Mouse (Mus musculus) hindbrain, embryonic 10.5 days (tissue): Measurements from ENCODE around the gene Sgo2b. TPM values are rescaled to one million over a fixed set of nuclear protein-coding genes. Genes with fewer than 3 reads are reported as not detected.
"Not testable (repeated sequence)": the region's sequence is repeated elsewhere in the genome, so short reads cannot be mapped to it uniquely, and the experiment has no call there.

Experiments used
- DNase-seq: peaks from one replicate; pipeline ENCODE4 v3.0.0-alpha.2; 2017; ENCODE audit warnings: low spot score
- H3K27ac ChIP-seq: fragments of 300-500 bp; sonication (generic); 2 replicates; pipeline ENCODE4 v1.5.1; 2016; ENCODE audit warnings: mild to moderate bottlenecking, moderate library complexity
- H3K27me3 ChIP-seq: fragments of 300-500 bp; sonication (generic); 2 replicates; pipeline ENCODE4 v1.6.1; 2016; ENCODE audit warnings: mild to moderate bottlenecking; ENCODE audit not compliant: poor library complexity, insufficient read depth, severe bottlenecking
- H3K36me3 ChIP-seq: fragments of 300-500 bp; sonication (generic); 2 replicates; pipeline ENCODE4 v1.6.1; 2016; ENCODE audit warnings: mild to moderate bottlenecking, moderate library complexity
- H3K4me1 ChIP-seq: fragments of 300-500 bp; sonication (generic); replicated peaks from 2 replicates; pipeline ENCODE4 v1.6.1; 2016; ENCODE audit warnings: mild to moderate bottlenecking
- H3K4me3 ChIP-seq: fragments of 300-500 bp; sonication (generic); 2 replicates; pipeline ENCODE4 v1.5.1; 2016; ENCODE audit warnings: mild to moderate bottlenecking, moderate library complexity
- H3K9me3 ChIP-seq: fragments of 300-500 bp; sonication (generic); 2 replicates; pipeline ENCODE4 v1.6.1; 2016; ENCODE audit warnings: mild to moderate bottlenecking, moderate library complexity
- WGBS: fragments of 180-500 bp; shearing (Covaris S2); methylation state at CpG from one replicate; pipeline ENCODE4 v1.1.7; 2016; 5-methylcytosine and 5-hydroxymethylcytosine counted together
- polyA plus RNA-seq: library from polyadenylated mRNA; unstranded; fragments of >200 nt; fragmentation: Nextera tagmentation; extraction: Ambion mirVana; gene quantifications from 2 replicates; pipeline ENCODE4 v1.2.1, GENCODE M21; 2016

The Sgo2b gene
- not detected in 2 replicates for polyA plus RNA-seq

DNA sequence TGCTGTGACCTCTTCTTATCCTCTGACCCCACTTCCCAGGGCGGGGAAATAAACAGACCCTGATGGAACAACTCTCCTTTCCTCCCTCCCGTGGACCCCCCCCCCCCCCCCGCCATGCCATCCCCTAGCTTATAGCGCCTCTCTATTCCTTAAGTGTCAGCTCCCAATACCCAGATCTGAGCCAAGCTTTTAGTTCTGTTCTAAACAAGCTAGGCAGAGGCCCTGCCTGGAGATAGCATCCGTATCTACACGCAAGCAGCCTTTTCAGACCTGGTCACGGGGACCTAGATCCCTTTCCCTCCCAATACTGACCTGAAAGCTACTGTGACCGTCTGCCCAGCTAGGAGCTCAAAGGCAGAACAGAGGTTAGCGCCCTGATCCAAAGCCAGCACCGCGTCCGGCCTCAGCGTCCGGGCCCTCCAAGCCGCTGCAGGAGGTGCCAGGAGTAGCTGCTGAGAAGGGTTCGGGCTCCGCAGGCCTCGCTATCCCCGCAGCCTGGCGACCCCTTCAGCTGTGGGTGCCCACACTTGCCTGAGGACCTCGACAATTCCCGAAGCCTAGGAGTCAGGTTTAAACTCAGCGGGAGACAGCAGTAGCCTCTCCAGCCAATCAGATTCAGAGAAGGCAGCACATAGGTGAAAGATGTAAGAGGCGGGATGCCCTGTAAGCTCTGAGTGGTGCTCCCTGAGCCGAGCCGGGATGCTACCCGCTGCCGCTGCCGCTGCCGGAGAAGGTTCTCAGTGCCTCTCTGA lies at the start of gene Sgo2b:
TSS of gene Sgo2b (minus strand) at position 623 of the 752 bp plus-strand sequence.
- DNase-seq = peak; percentile 40
- Histone ChIP-seq H3K27ac (no peak within 1 kb of the TSS), H3K36me3 (no peaks in the 10 kb centered on the region), H3K4me1 (peaks cover 8% of the 10 kb centered on the region; the same call in 1 of the 2 replicates), H3K4me3 (peak within 1 kb of the TSS; percentile 51), H3K27me3 (peaks cover 8% of the 10 kb centered on the region), H3K9me3 (no peaks in the 10 kb centered on the region)
- WGBS = 8% methylated on average over 29 of the region's 30 CpGs

DNA sequence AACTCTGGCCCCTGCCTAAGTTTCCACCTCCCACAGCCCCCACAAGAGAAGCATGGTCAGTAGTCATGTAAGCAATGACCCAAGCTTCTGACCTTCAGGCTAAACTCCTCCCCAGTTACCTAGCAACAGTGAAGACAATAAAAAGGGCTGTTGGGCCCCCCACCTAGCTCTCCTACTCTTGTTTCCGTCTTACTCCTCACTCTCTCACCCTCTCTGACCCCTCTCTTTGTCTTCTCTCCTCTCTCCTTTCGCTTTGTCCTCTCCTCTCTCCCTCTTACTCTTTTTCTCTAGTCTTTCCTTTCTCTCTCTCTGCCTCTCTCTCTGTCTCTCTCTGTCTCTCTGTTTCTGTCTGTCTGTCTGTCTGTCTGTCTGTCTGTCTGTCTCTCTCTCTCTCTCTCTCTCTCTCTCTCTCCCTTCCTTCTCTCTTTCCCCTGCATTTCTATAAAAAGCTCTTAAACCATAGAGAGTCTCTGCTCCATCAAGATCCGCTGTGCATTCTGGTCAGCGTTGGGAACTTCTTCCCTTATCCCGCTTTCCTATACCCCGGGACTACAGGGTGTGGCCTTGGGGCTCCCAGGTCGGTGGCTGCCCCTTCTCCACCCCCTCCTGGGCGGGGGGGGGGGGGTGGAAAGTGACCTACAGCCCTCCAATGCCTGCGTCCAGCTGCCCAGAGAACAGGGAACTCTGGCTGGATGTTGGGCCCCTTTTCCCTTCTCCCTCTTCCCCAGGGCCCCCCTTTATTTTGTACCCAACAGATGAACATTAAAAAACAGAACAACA lies 18.8 kb upstream of the Sgo2b start:
- not testable (repeated sequence) for H3K4me1 ChIP-seq, H3K36me3 ChIP-seq, H3K9me3 ChIP-seq, H3K4me3 ChIP-seq, H3K27me3 ChIP-seq
- WGBS = 25% methylated on average over 9 of the region's 9 CpGs
- peak; percentile 35 for DNase-seq
- peak overlapping the region; percentile 73 for H3K27ac ChIP-seq

DNA sequence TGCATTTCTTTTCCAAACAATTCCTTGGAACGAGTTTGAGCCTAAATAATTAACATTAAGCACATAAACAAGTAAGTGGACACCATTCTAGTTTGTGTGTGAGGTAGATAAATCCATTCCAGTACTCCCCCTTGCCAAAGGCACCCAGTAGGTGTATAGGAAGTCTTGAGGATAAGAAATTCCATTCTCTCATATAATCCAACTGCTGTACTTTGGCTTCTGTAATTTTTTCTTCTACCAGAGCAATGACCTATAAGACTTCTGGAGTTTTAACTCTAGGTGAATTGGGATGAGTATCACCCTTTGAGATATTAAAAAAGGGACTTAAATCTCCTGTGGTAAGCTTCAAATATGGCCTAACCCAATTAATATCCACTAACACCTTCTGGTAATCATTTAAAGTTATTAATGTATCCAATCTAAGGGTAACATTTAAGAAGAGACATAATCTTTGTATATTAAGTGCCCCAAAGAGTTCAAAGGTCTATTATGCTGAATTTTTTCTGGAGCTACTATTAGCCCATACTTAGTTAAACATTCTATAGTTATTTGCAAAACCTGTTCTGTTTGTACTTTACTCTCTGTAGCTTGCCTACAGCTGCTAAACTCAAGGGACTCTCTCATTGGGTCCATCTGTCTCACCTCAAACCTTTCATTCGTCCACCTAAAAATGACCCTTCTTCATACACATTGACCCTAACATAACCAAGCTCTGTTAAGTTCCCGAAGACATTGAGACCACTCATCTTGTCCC lies 9.2 kb upstream of the Sgo2b start:
- Histone ChIP-seq H3K36me3 (no peaks in the 10 kb centered on the region), H3K27ac (no peak overlapping the region), H3K9me3 (peaks cover 9% of the 10 kb centered on the region; the same call in 1 of the 2 replicates), H3K4me3 (no peak overlapping the region), H3K4me1 (no peaks in the 10 kb centered on the region), H3K27me3 (no peaks in the 10 kb centered on the region)
- no peak for DNase-seq
- WGBS = 86% methylated on average over 3 of the region's 3 CpGs

DNA sequence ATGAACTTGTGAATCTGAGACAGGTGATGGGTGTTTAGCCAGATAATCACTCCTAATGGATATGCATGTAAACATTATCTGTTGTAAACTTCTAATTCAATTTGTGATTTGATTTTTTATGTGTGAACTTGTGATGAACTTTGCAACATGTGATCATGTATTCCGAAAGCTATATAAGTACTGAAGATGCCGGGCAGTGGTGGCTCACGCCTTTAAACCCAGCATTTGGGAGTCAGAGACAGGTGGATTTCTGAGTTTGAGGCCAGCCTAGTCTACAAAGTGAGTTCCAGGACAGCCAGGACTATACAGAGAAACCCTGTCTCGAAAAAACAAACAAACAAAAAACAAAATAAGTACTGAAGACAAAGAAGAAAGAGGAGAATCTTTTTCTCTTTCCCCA lies 1.8 kb upstream of the Sgo2b start:
- H3K4me3 ChIP-seq, H3K9me3 ChIP-seq, DNase-seq, H3K36me3 ChIP-seq, H3K27me3 ChIP-seq, H3K4me1 ChIP-seq, H3K27ac ChIP-seq: not testable (repeated sequence)
- WGBS = 86% methylated on average over 4 of the region's 4 CpGs

DNA sequence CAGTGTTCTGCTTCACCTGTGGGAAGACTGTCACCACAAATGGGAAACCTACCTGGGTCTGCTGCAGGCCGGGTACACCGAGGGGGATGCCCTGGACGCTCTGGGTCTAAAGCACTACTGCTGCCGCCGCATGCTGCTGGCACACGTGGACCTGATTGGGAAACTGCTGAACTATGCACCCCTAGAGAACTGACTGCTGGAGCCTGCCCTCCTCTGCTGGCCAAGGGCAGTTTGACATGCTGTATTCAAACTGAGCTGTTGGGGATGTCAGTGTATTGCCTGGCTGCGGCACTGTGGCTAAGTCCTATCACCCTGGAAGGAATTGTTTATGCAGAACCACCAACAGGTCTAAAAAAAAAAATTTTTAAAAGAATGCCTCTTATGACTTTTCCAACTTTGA lies 18.9 kb downstream of the Sgo2b start:
- H3K27ac ChIP-seq = no peak overlapping the region
- H3K36me3 ChIP-seq = no peaks in the 10 kb centered on the region
- H3K4me1 ChIP-seq = no peaks in the 10 kb centered on the region
- H3K4me3 ChIP-seq = no peak overlapping the region
- no peaks in the 10 kb centered on the region for H3K9me3 ChIP-seq
- no peak for DNase-seq
- WGBS = 77% methylated on average over 7 of the region's 7 CpGs
- H3K27me3 ChIP-seq = no peaks in the 10 kb centered on the region

DNA sequence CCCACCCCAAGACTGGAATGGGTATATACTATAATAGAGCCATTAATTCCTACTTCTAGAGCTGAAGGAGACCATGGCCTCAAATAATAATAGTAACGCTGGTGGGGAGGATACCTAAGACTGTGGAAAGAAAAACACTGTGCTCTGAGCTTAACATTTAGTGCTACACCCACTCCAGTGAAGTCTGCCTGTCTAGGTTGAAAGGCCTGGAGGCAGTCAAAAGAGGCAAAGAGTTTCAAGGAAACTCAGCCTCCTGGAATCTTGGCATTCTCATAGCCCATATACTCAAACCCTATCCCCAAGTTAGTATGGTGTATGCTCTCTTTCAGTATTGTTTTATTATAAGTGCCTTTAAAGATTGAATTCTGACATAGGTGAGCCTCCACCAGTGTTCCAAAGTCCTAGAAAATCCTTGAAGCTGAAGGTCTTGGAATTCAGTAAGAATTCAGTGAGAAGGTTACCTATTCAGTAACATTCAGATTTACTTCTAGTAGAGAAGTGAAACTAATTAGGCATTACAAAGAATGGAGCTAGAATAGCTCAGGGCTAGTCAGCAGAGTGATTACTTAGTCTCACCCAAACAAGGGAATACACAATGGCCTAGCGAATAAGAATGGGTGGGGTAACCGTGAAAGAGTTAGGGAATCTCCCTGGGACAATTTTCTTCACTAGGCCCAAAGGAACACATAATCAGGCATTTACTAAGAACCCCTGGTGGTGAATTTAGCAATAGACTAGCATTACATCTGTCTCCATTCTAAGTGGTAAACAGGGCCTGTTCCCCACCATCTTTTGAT lies 22.5 kb downstream of the Sgo2b start:
- Histone ChIP-seq H3K36me3 (no peaks in the 10 kb centered on the region), H3K9me3 (no peaks in the 10 kb centered on the region), H3K27me3 (no peaks in the 10 kb centered on the region), H3K4me1 (no peaks in the 10 kb centered on the region), H3K4me3 (no peak overlapping the region), H3K27ac (no peak overlapping the region)
- WGBS = 64% methylated on average over 3 of the region's 3 CpGs
- DNase-seq = no peak

DNA sequence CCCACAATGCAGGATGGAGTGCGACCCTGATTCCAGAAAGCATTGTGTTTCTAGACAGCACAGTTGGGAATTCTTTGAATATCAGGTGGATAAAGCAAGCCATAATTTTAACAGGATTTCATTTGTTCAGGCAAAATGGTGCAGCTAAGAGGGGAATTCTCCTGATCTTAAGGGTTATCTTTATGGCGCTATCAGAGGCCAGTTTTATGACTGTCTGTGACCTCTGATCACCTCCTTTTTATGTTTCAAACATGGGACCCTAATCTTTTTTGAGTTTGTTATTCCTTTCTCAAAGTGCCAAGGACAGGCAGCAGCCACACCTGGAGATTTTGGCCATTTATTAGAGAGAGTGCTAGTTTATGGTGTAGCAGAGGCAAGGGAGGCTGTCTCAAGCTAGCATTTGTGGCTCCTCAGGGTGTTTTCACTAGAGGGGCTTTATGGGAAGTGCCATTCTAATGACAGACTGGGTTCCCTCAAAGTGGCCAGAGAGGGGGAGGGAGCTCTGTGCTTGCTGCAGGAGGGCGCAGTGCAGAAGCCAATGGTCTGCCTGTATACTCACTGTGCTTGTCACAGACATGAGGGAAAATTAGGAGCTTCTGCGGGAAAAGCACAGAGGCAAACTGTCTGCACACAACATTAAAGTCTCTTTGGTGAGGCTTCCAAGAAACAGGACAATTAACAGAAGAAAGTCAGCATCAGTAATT lies 30.6 kb downstream of the Sgo2b start:
- H3K27me3 ChIP-seq = no peaks in the 10 kb centered on the region
- H3K4me1 ChIP-seq = no peaks in the 10 kb centered on the region
- no peak overlapping the region for H3K27ac ChIP-seq
- H3K9me3 ChIP-seq = no peaks in the 10 kb centered on the region
- no peak overlapping the region for H3K4me3 ChIP-seq
- no peak for DNase-seq
- 75% methylated on average over 4 of the region's 4 CpGs for WGBS
- no peaks in the 10 kb centered on the region for H3K36me3 ChIP-seq

DNA sequence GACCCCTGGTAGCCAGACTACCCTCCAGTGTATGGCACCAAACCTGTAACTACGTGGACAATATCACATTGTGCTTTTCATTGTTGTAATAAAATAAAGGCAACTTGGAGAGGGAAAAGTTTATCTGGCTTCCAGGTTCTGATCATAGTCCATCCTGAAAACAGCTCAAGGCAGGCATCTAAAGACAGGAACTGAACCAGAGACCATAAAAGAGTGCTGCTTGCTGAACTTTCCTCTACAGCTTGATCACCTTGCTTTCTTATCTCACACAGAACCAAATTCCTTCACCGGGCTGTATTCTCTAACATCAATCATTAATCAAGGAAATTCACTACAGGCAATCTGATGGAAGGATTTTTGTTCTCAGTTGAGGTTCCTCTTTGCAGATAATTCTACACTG lies 57.0 kb downstream of the Sgo2b start:
- WGBS = 91% methylated on average over 2 of the region's 2 CpGs

DNA sequence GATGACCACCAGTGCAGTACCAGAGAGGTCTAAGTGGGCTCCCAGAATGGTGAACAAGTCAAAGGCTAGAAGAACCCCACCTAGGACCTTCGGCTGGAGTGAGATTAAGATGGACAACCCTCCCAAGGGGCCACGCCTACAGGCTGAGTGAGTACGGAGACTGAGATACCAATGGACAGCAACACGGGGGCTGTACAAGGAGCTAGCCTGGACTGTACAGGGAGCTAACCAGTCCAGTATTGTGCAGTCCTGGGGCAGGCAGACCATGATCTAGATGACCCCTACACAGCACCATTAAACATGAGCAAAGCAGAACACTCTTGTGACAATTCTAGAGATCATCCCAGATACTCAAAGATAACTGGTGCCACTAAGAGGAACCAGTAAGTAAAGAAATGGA lies 73.7 kb downstream of the Sgo2b start:
- Histone ChIP-seq H3K9me3 (no peaks in the 10 kb centered on the region), H3K36me3 (no peaks in the 10 kb centered on the region), H3K4me3 (no peak overlapping the region), H3K27me3 (0 out of 2 replicates have a peak, but pooled peaks cover 4% of the 10 kb centered on the region), H3K27ac (no peak overlapping the region), H3K4me1 (no peaks in the 10 kb centered on the region)
- WGBS = 85% methylated on average over 4 of the region's 4 CpGs
- no peak for DNase-seq

More for the DNA sequence above, 57.0 kb downstream of the Sgo2b start:
- no peaks in the 10 kb centered on the region for H3K4me1 ChIP-seq
- no peaks in the 10 kb centered on the region for H3K27me3 ChIP-seq
- no peak overlapping the region for H3K27ac ChIP-seq
- no peaks in the 10 kb centered on the region for H3K36me3 ChIP-seq
- H3K4me3 ChIP-seq = no peak overlapping the region
- no peak for DNase-seq
- H3K9me3 ChIP-seq = no peaks in the 10 kb centered on the region

DNA sequence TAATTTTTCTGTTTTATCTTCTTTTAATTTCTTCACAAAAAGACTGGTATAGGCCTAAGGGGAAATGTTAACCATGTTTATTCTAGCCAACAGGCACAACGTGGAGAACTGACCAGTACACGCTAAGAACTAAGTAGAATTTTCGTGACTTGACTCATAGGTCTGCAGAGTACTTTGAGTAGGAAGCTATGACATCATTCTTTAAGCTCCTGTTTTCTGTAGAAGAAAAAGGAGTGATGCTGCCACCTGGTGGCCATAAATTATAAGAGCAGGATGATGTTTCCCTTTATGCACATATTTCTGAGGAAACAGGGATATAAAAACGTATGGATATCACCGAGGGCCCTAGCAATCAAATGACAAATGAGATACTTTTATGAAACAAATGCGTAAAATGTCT lies 74.7 kb downstream of the Sgo2b start:
- Histone ChIP-seq H3K4me3 (no peak overlapping the region), H3K9me3 (no peaks in the 10 kb centered on the region), H3K4me1 (no peaks in the 10 kb centered on the region), H3K27me3 (0 out of 2 replicates have a peak, but pooled peaks cover 4% of the 10 kb centered on the region), H3K27ac (no peak overlapping the region), H3K36me3 (no peaks in the 10 kb centered on the region)
- DNase-seq = peak; percentile 59
- 29% methylated on average over 6 of the region's 6 CpGs for WGBS

DNA sequence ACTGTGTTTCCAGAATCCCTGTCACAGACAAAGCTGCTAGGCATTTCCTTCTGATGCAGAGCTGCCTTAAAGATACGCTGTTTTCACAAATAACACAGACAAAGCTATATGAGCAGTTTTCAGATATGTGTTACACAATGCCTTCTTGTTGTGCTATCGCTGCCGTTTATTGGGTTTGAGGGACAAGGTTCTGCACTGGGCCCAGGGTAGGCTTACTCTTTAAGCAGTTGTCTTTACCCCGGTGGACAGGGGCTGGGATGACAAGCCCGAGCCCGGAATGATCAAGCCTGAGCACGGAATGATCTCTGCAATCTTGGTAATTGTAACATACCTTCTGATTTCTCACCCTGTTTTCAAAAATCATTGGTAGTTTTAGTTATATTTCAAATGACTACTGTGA lies 75.1 kb downstream of the Sgo2b start:
- WGBS = 91% methylated on average over 7 of the region's 7 CpGs
- Histone ChIP-seq H3K9me3 (no peaks in the 10 kb centered on the region), H3K4me1 (no peaks in the 10 kb centered on the region), H3K4me3 (no peak overlapping the region), H3K36me3 (no peaks in the 10 kb centered on the region), H3K27me3 (0 out of 2 replicates have a peak, but pooled peaks cover 4% of the 10 kb centered on the region), H3K27ac (no peak overlapping the region)
- no peak for DNase-seq
